Mouse (Mus musculus) E14TG2a.4 (cell line): ENCODE measurements around the gene Sept9.

Experiments used
- CTCF ChIP-seq: conservative IDR thresholded peaks from 2 replicates; pipeline ENCODE4 v1.5.1; 2014; ENCODE audit warnings: low read length
- NANOG ChIP-seq: IDR thresholded peaks from 2 replicates; pipeline ENCODE4 v1.6.1; 2014; ENCODE audit warnings: borderline replicate concordance, low read length, mixed read lengths
- POU5F1 ChIP-seq: IDR thresholded peaks from 2 replicates; pipeline ENCODE4 v1.6.1; 2014; ENCODE audit warnings: low read length, borderline replicate concordance

GRCm38 (mm10) chr11:117198122-117198521 is 1.3 kb upstream of the Sept9 start:
- TF ChIP-seq CTCF (no peak), POU5F1 (no peak), NANOG (no peak)
